Mouse (Mus musculus) heart, adult 2 months (tissue): ENCODE data around the gene Ndufs8. TPM values are rescaled to one million over a fixed set of nuclear protein-coding genes. Genes with fewer than 3 reads are reported as not detected.
A peak's percentile ranks its signal among the peaks of the same experiment; 100 is the strongest.
"Not testable (repeated sequence)": the region's sequence is repeated elsewhere in the genome, so short reads cannot be mapped to it uniquely, and the experiment has no call there.

Source experiments
- DNase-seq, 2 experiments: peaks; one replicate each; pipeline ENCODE4 v3.0.0; 2021
- H3K27ac ChIP-seq: fragments of 200-600 bp; 2 replicates; pipeline ENCODE4 v1.8.1; 2022
- H3K27me3 ChIP-seq: fragments of 200-500 bp; 2 replicates; pipeline ENCODE4 v1.6.1; 2012; ENCODE audit warnings: mild to moderate bottlenecking, low read length, inconsistent platforms, mixed read lengths; ENCODE audit not compliant: control insufficient read depth, insufficient read depth
- H3K36me3 ChIP-seq: fragments of 200-500 bp; 2 replicates; pipeline ENCODE4 v1.6.1; 2012; ENCODE audit warnings: low read length, inconsistent platforms; ENCODE audit not compliant: control insufficient read depth, insufficient read depth
- H3K4me1 ChIP-seq: fragments of 200-500 bp; 2 replicates; pipeline ENCODE4 v1.6.1; 2011; ENCODE audit warnings: low read length; ENCODE audit not compliant: control insufficient read depth, insufficient read depth
- H3K4me3 ChIP-seq: fragments of 200-600 bp; 2 replicates; pipeline ENCODE4 v1.8.1; 2022
- H3K79me2 ChIP-seq: fragments of 200-500 bp; replicated peaks from 2 replicates; pipeline ENCODE4 v1.6.1; 2012; ENCODE audit warnings: mild to moderate bottlenecking, inconsistent platforms, low read length, moderate library complexity, mixed read lengths; ENCODE audit not compliant: control insufficient read depth, insufficient read depth
- H3K9ac ChIP-seq: fragments of 200-500 bp; 2 replicates; pipeline ENCODE4 v1.6.1; 2012; ENCODE audit warnings: low read depth, mild to moderate bottlenecking, control low read depth, inconsistent platforms, low read length, mixed read lengths
- CTCF ChIP-seq: fragments of 200-600 bp; IDR thresholded peaks from 2 replicates; pipeline ENCODE4 v1.8.1; 2022; ENCODE audit warnings: antibody characterized with exemption, mild to moderate bottlenecking, moderate library complexity
- EP300 ChIP-seq: fragments of 200-500 bp; IDR thresholded peaks from 2 replicates; pipeline ENCODE4 v1.6.1; 2011; ENCODE audit warnings: low read depth, low read length, control low read depth; ENCODE audit not compliant: insufficient read depth
- POLR2A ChIP-seq: fragments of 200-500 bp; IDR thresholded peaks from 2 replicates; pipeline ENCODE4 v1.6.1; 2011; ENCODE audit warnings: mild to moderate bottlenecking, low read depth, low read length, control low read depth; ENCODE audit not compliant: insufficient read depth
- WGBS: fragments of 180-500 bp; shearing (Covaris S2); methylation state at CpG from one replicate; pipeline ENCODE4 v1.1.7; 2018; 5-methylcytosine and 5-hydroxymethylcytosine counted together
- intact Hi-C: fragments of 180-260 bp; cut with DNase I; formaldehyde crosslinking; loops from one replicate; pipeline ENCODE4 v1.15.1; 2025
- long read RNA-seq: library from polyadenylated mRNA; stranded (forward); transcript quantifications from one replicate; pipeline ENCODE4 v2.0.0, GENCODE M21; 2021
- polyA plus RNA-seq: library from polyadenylated mRNA; depleted of rRNA; stranded (reverse); fragments of >200 nt; gene quantifications from 2 replicates; pipeline ENCODE4 v1.2.3, GENCODE M21; 2012; rRNA removed
- total RNA-seq, 2 experiments: library from RNA; stranded (reverse); gene quantifications; 2 replicates each; pipeline ENCODE4 v1.2.3; 2021

The Ndufs8 gene
- total RNA-seq (100 to 1,000 TPM; 438 to 511 TPM), polyA plus RNA-seq (761 and 809 TPM in 2 replicates)
- long read RNA-seq, transcript Ndufs8-203 (7 exons, 977 nt), result minor isoform, 12 of 451 reads
- long read RNA-seq, transcript Ndufs8-205 (7 exons, 780 nt), result major isoform, 307 of 451 reads
- long read RNA-seq, transcript Ndufs8-201 (7 exons, 983 nt), result minor isoform, 83 of 451 reads
- long read RNA-seq, partial matches to known transcripts, result 40 of 451 reads
- long read RNA-seq, other reads (novel, unspliced or antisense), result 7 of 451 reads

GRCm38 (mm10) chr19:3912337-3913204, at the start of gene Ndufs8:
Gene Ndufs8 (minus strand): TSS chr19:3912774.
- no peaks in the 10 kb centered on the region for H3K27me3 ChIP-seq
- H3K27ac ChIP-seq, result peak within 1 kb of the TSS; percentile 96
- under 1% methylated on average over 43 of the region's 43 CpGs for WGBS
- H3K79me2 ChIP-seq, result no peaks in the 10 kb centered on the region
- H3K4me3 ChIP-seq, result peak within 1 kb of the TSS; percentile 91
- TF ChIP-seq POLR2A (peak; percentile 85), CTCF (peak; percentile 23; the same call in 1 of the 2 replicates), EP300 (peak; percentile 37; the same call in 1 of the 2 replicates)
- H3K36me3 ChIP-seq, result no peaks in the 10 kb centered on the region
- peaks cover 8% of the 10 kb centered on the region for H3K4me1 ChIP-seq
- H3K9ac ChIP-seq, result peak within 1 kb of the TSS; percentile 86
- DNase-seq, result peak; percentile 90 to 96
- intact Hi-C loops, result loop anchor here (2.0 kb wide), 1 partner anchor 144 kb away; no protein-coding TSS in a partner anchor

DNA sequence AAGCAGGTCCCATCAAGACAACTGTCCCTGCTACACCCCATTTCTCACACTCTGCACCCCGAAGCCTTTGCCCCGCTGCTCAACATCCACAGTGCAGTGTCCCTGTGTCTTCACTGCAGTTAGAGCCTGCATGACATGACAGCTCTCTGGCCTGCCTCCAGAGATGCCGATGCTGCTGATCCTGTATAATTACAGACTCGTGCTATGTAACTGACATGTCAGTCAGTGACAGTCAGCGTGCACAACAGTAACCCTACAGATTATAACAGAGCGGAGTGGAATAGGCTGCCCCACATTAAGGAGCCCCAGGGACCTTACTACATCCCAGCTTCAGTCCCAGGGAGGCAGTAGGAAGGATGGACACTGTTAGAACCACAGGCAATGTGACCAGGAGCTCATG, 49.2 kb upstream of the Ndufs8 start:
- H3K36me3 ChIP-seq, H3K4me3 ChIP-seq, DNase-seq, H3K27ac ChIP-seq, H3K4me1 ChIP-seq, intact Hi-C loops, H3K9ac ChIP-seq, H3K27me3 ChIP-seq, H3K79me2 ChIP-seq: not testable (repeated sequence)
- 72% methylated on average over 6 of the region's 6 CpGs for WGBS

DNA sequence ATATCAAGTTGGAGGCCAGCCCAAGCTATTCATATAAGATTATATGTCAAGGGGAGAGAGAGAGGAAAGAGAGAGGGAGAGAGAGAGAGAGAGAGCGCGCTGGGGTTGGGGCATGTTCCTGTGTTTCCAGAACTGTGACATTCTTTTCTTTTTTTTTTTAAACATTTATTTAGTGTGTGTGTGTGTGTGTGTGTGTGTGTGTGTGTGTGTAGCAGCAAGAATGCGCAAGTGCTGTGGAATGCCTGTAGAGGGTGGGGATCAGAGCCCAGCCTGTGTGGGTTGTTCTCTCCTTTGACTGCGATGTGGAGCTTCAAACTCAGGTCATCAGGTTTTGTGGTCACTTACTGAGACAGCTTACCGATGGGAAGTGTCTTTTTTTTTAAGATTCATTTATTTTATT, 47.6 kb upstream of the Ndufs8 start:
- Histone ChIP-seq H3K4me1 (no peaks in the 10 kb centered on the region), H3K9ac (no peak overlapping the region), H3K4me3 (no peak overlapping the region), H3K79me2 (no peaks in the 10 kb centered on the region), H3K27me3 (no peaks in the 10 kb centered on the region), H3K36me3 (no peaks in the 10 kb centered on the region), H3K27ac (no peak overlapping the region)
- intact Hi-C loops, result no loop called here
- DNase-seq, result no peak
- 78% methylated on average over 5 of the region's 5 CpGs for WGBS
- TF ChIP-seq EP300 (no peak), POLR2A (no peak), CTCF (no peak)

GRCm38 (mm10) chr19:3959030-3959429, 46.5 kb upstream of the Ndufs8 start:
- no peak for TF ChIP-seq POLR2A
- no peak for TF ChIP-seq EP300
- TF ChIP-seq CTCF, result no peak
- intact Hi-C loops, result no loop called here
- H3K4me3 ChIP-seq, result no peak overlapping the region

DNA sequence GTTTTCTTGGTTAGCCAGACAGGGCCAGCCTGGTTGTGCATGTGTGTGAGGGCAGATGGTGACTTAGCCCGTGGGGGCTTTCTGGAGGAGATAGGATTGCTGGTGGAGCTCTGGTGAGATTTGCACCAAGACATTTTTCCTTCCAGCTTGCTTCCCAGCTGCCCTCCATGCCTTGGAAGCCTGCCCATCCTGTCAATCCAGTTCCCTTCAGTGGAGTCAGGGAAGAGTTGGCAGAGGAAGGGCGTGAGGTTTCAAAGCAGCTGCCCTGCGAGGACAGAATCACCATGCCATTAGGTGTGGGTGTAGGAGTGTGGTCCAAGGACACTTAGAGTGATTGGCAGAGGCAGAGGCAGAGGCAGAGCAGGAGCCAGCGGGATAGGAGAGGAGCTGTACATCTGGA, 45.9 kb upstream of the Ndufs8 start, which contains the start of gene Aldh3b3:
TSS of gene Aldh3b3 (plus strand) at position 176 of the 400 bp plus-strand sequence.
- intact Hi-C loops, result no loop called here
- Histone ChIP-seq H3K9ac (no peak within 1 kb of the TSS), H3K36me3 (no peaks in the 10 kb centered on the region), H3K27me3 (no peaks in the 10 kb centered on the region), H3K79me2 (no peaks in the 10 kb centered on the region), H3K4me1 (no peaks in the 10 kb centered on the region), H3K4me3 (no peak within 1 kb of the TSS), H3K27ac (no peak within 1 kb of the TSS)
- DNase-seq, result peak in 1 of 2 experiments; percentile 21
- 40% methylated on average over 4 of the region's 4 CpGs for WGBS
- TF ChIP-seq EP300, result 0 out of 2 replicates have a peak, but pooled peaks have one; percentile 16
- no peak for TF ChIP-seq CTCF

More at GRCm38 (mm10) chr19:3959030-3959429, 46.5 kb upstream of the Ndufs8 start:
- H3K36me3 ChIP-seq, result no peaks in the 10 kb centered on the region
- H3K27me3 ChIP-seq, result no peaks in the 10 kb centered on the region
- no peaks in the 10 kb centered on the region for H3K4me1 ChIP-seq
- H3K9ac ChIP-seq, result no peak overlapping the region
- H3K79me2 ChIP-seq, result no peaks in the 10 kb centered on the region
- no peak overlapping the region for H3K27ac ChIP-seq
- DNase-seq, result no peak

DNA sequence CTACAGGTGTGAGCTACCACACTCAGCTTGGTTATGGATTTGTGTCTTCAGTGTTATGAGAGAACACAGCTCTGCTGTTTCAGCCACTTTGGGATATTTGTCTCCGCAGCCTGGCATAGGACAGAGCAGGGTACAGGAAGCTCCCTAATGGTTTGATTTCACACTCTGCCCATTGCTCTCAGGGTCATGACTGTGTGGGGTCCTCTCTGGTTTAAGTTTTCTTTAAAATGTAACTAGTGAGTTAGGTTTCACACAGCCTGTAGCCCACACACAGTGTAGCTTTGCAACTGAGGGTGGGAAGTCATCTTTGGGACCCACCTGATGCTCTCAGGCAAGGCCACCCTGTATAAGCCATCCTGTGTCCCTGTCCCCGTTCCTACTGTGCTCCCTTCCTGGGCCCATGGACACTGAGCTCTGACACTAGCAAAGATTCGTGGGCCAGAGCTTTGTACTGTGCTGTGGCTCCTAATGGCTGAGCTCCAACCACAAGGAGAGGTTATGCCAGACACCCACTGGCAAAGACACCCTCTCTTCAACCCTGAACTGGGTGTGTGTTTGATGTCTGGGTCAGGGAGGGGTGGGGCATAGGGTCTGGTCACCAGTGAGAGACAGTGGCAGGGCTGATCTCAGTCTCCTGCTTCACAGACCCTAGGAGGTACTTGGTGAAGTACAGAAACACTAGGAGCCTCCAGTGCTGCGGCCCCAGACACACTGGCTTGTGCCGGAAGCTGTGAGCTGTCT, 44.9 kb upstream of the Ndufs8 start:
- H3K36me3 ChIP-seq, intact Hi-C loops, H3K27me3 ChIP-seq, H3K4me1 ChIP-seq, H3K9ac ChIP-seq, H3K79me2 ChIP-seq, DNase-seq, H3K4me3 ChIP-seq, H3K27ac ChIP-seq: not testable (repeated sequence)
- WGBS, result 76% methylated on average over 5 of the region's 5 CpGs
